Mouse (Mus musculus): ENCODE data around the gene Sec14l1.

Gene Sec14l1

GRCm38 (mm10) chr11:117152541-117152940, 37.6 kb downstream of the Sec14l1 start:
- WGBS, result 82% methylated on average over 6 of the region's 6 CpGs

- WGBS, result 67% methylated on average over 9 of the region's 9 CpGs
Observed at GRCm38 (mm10) chr11:117153553-117153952, 38.6 kb downstream of the Sec14l1 start.

- WGBS, result 49% methylated on average over 7 of the region's 7 CpGs
Observed at GRCm38 (mm10) chr11:117154088-117154815, 39.3 kb downstream of the Sec14l1 start.

- WGBS, result 48% methylated on average over 13 of the region's 15 CpGs
Observed at GRCm38 (mm10) chr11:117156725-117157124, 41.8 kb downstream of the Sec14l1 start.

GRCm38 (mm10) chr11:117158343-117158742, 43.4 kb downstream of the Sec14l1 start:
- 21% methylated on average over 11 of the region's 11 CpGs for WGBS

- 72% methylated on average over 13 of the region's 13 CpGs for WGBS
Observed at GRCm38 (mm10) chr11:117159257-117159945, 44.4 kb downstream of the Sec14l1 start.

GRCm38 (mm10) chr11:117159946-117160307, 45.0 kb downstream of the Sec14l1 start:
- WGBS, result 55% methylated on average over 5 of the region's 5 CpGs

GRCm38 (mm10) chr11:117160791-117161190, 45.8 kb downstream of the Sec14l1 start:
- 88% methylated on average over 12 of the region's 12 CpGs for WGBS

- WGBS, result 74% methylated on average over 8 of the region's 8 CpGs
Observed at GRCm38 (mm10) chr11:117161574-117161973, 46.6 kb downstream of the Sec14l1 start.

- 86% methylated on average over 9 of the region's 9 CpGs for WGBS
Observed at GRCm38 (mm10) chr11:117163098-117163497, 48.1 kb downstream of the Sec14l1 start.

- 94% methylated on average over 6 of the region's 6 CpGs for WGBS
Observed at GRCm38 (mm10) chr11:117163771-117164170, 48.8 kb downstream of the Sec14l1 start.

GRCm38 (mm10) chr11:117168278-117169087, 53.5 kb downstream of the Sec14l1 start:
- WGBS, result 41% methylated on average over 20 of the region's 20 CpGs

- 48% methylated on average over 11 of the region's 11 CpGs for WGBS
Observed at GRCm38 (mm10) chr11:117169088-117169635, 54.2 kb downstream of the Sec14l1 start.

- 44% methylated on average over 19 of the region's 19 CpGs for WGBS
Observed at GRCm38 (mm10) chr11:117169801-117170565, 55.0 kb downstream of the Sec14l1 start.

GRCm38 (mm10) chr11:117174098-117174892, 59.3 kb downstream of the Sec14l1 start:
- 25% methylated on average over 18 of the region's 18 CpGs for WGBS

GRCm38 (mm10) chr11:117174924-117175323, 60.0 kb downstream of the Sec14l1 start:
- WGBS, result 43% methylated on average over 15 of the region's 15 CpGs

- WGBS, result 60% methylated on average over 12 of the region's 12 CpGs
Observed at GRCm38 (mm10) chr11:117175472-117175871, 60.5 kb downstream of the Sec14l1 start.

GRCm38 (mm10) chr11:117176304-117176703, 61.3 kb downstream of the Sec14l1 start:
- WGBS, result 39% methylated on average over 5 of the region's 5 CpGs

GRCm38 (mm10) chr11:117176900-117177299, 61.9 kb downstream of the Sec14l1 start:
- WGBS, result 74% methylated on average over 5 of the region's 5 CpGs

- 48% methylated on average over 10 of the region's 11 CpGs for WGBS
Observed at GRCm38 (mm10) chr11:117177303-117177979, 62.5 kb downstream of the Sec14l1 start.
